Mouse (Mus musculus) limb, embryonic 12.5 days (tissue): ENCODE data around the gene Yju2. TPM values are rescaled to one million over a fixed set of nuclear protein-coding genes. Genes with fewer than 3 reads are reported as not detected.
"Not testable (repeated sequence)": the region's sequence is repeated elsewhere in the genome, so short reads cannot be mapped to it uniquely, and the experiment has no call there.

Source experiments
- ATAC-seq: fragments of 200-750 bp; cut with Nextera tagmentation; 2 replicates; pipeline ENCODE4 v1.8.0; 2017; ENCODE audit warnings: low read depth, moderate TSS enrichment; ENCODE audit not compliant: insufficient number of reproducible peaks, insufficient read depth, low FRiP score, low TSS enrichment
- H3K27ac ChIP-seq: fragments of 300-500 bp; sonication (generic); 2 replicates; pipeline ENCODE4 v1.5.1; 2016; ENCODE audit warnings: mild to moderate bottlenecking, moderate library complexity
- H3K27me3 ChIP-seq: fragments of 300-500 bp; sonication (generic); 2 replicates; pipeline ENCODE4 v1.6.1; 2016; ENCODE audit warnings: mild to moderate bottlenecking, moderate library complexity
- H3K36me3 ChIP-seq: fragments of 300-500 bp; sonication (generic); 2 replicates; pipeline ENCODE4 v1.6.1; 2016; ENCODE audit warnings: mild to moderate bottlenecking, moderate library complexity
- H3K4me1 ChIP-seq: fragments of 300-500 bp; sonication (generic); replicated peaks from 2 replicates; pipeline ENCODE4 v1.6.1; 2016
- H3K4me2 ChIP-seq: fragments of 300-500 bp; sonication (generic); 2 replicates; pipeline ENCODE4 v1.6.1; 2016; ENCODE audit warnings: mild to moderate bottlenecking, moderate library complexity
- H3K4me3 ChIP-seq: fragments of 300-500 bp; sonication (generic); replicated peaks from 2 replicates; pipeline ENCODE4 v1.5.1; 2016; ENCODE audit warnings: mild to moderate bottlenecking
- H3K9ac ChIP-seq: fragments of 300-500 bp; sonication (generic); replicated peaks from 2 replicates; pipeline ENCODE4 v1.6.1; 2016; ENCODE audit warnings: mild to moderate bottlenecking, moderate library complexity
- H3K9me3 ChIP-seq: fragments of 300-500 bp; sonication (generic); 2 replicates; pipeline ENCODE4 v1.6.1; 2016; ENCODE audit warnings: mild to moderate bottlenecking, moderate library complexity
- WGBS: fragments of 180-500 bp; shearing (Covaris S2); methylation state at CpG from one replicate; pipeline ENCODE4 v1.1.7; 2016; 5-methylcytosine and 5-hydroxymethylcytosine counted together
- polyA plus RNA-seq: library from polyadenylated mRNA; unstranded; fragments of >200 nt; fragmentation: Nextera tagmentation; extraction: Ambion mirVana; gene quantifications from 2 replicates; pipeline ENCODE4 v1.2.1, GENCODE M21; 2016

Gene Yju2
- 24.6 and 26.6 TPM in 2 replicates for polyA plus RNA-seq

DNA sequence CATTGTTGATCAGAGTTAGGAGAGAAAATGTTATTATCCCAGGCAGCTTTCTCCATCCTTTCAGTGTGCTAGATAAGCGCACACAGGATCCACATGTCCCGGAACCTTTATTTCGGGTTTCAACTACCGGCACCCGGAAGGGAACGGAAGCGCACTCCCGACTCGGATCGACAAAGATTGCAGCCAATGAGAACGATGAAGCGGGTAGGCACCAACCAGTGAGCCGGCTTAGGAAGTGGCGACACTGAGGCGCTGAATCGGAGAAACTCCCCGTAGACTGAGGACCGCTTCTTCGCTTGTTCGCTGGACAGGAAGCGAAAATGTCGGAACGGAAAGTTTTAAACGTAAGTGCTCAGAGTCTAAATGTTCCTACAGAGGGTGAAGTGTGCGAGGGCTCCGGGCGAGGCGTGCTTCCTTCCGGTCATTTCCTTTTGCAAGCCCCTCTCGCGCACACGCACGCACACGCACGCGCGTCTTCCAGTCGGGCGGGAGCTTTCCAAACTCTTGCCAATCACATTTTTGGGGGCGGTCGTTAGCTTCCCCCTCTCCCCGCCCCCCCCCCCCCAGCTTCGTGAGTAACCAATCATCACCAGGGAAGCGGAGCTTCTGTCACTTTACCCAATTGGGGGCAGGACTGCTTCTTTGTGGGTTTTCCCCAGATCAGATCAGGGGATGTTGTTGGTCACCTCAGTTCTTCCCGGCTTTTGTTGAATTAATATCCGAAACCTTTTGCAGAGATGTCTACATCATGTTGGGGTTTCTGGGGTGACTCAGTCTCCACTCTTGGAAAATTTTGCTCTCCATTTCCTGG is at the start of gene Yju2:
Gene Yju2, plus strand, starts transcription at position 182 of the 811 bp plus-strand sequence.
- WGBS, result under 1% methylated on average over 46 of the region's 46 CpGs
- no peaks in the 10 kb centered on the region for H3K9me3 ChIP-seq
- H3K4me1 ChIP-seq, result peaks cover 24% of the 10 kb centered on the region
- peaks cover 13% of the 10 kb centered on the region for H3K27me3 ChIP-seq
- peak within 1 kb of the TSS; percentile 79 for H3K4me2 ChIP-seq
- peak within 1 kb of the TSS; percentile 53 for H3K4me3 ChIP-seq
- ATAC-seq, result peak; percentile 83
- peak within 1 kb of the TSS; percentile 57 for H3K9ac ChIP-seq
- peak within 1 kb of the TSS; percentile 94 for H3K27ac ChIP-seq
- H3K36me3 ChIP-seq, result peaks cover 33% of the 10 kb centered on the region

- H3K4me3 ChIP-seq, result peak overlapping the region; percentile 56
- H3K9ac ChIP-seq, result peak overlapping the region; percentile 79
- no peaks in the 10 kb centered on the region; the same call in 1 of the 2 replicates for H3K36me3 ChIP-seq
- H3K27ac ChIP-seq, result peak overlapping the region; percentile 87
- peaks cover 7% of the 10 kb centered on the region; the same call in 1 of the 2 replicates for H3K9me3 ChIP-seq
- ATAC-seq, result peak; percentile 94
- peak overlapping the region; percentile 60 for H3K4me2 ChIP-seq
- no peaks in the 10 kb centered on the region for H3K4me1 ChIP-seq
- H3K27me3 ChIP-seq, result no peaks in the 10 kb centered on the region
- WGBS, result 2% methylated on average over 33 of the region's 33 CpGs
These were observed 27.1 kb upstream of the Yju2 start for GRCm38 (mm10) chr17:55931553-55932502.

DNA sequence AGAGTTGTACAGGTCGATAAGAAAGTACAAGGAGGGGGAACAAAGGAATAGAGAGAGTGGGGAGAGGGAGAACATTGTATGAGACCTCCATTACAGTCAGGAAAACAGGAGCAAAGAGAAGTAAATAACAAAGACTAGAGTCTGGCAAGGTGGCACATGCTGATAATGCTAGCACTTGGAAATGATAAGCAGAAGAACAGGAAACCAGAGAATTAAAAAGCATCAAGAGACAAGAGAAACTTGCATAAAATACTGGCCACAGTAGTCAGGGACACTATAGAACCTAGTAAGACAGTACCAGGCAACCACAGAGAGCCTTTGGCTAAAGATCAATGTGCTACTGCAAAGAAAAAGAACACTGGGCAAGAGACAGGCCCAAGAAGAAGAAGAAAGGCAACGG is 26.3 kb upstream of the Yju2 start:
- 68% methylated on average over 2 of the region's 2 CpGs for WGBS
- ATAC-seq, result no peak

DNA sequence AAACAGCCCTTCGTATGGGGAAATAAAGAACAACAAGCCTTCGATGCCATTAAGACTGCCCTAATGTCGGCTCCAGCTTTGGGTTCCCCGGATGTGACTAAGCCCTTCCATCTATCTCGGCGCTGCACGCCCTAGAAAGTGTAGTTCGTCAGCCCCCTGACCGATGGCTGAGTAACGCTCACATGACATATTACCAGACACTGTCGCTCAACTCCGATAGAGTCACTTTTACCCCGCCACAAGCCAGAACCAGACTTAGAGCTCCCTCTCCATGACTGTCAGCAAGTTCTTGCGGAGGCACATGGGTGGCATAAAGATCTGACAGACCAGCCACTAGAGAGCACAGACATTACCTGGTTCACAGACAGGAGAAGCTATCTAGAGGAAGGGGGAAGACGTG is 25.7 kb upstream of the Yju2 start:
- Histone ChIP-seq H3K27ac (no peak overlapping the region), H3K9me3 (peaks cover 13% of the 10 kb centered on the region; the same call in 1 of the 2 replicates), H3K4me2 (peak overlapping the region; percentile 60), H3K4me3 (no peak overlapping the region), H3K4me1 (no peaks in the 10 kb centered on the region), H3K27me3 (no peaks in the 10 kb centered on the region), H3K36me3 (peaks cover 3% of the 10 kb centered on the region; the same call in 1 of the 2 replicates), H3K9ac (no peak overlapping the region)
- no peak for ATAC-seq
- 91% methylated on average over 15 of the region's 15 CpGs for WGBS

More for the DNA sequence above, 26.3 kb upstream of the Yju2 start:
- no peak overlapping the region for H3K9ac ChIP-seq
- no peaks in the 10 kb centered on the region for H3K4me1 ChIP-seq
- no peak overlapping the region for H3K27ac ChIP-seq
- peak overlapping the region; percentile 56 for H3K4me3 ChIP-seq
- H3K27me3 ChIP-seq, result no peaks in the 10 kb centered on the region
- H3K36me3 ChIP-seq, result no peaks in the 10 kb centered on the region; the same call in 1 of the 2 replicates
- peak overlapping the region; percentile 60 for H3K4me2 ChIP-seq
- peaks cover 11% of the 10 kb centered on the region; the same call in 1 of the 2 replicates for H3K9me3 ChIP-seq

- 38% methylated on average over 10 of the region's 10 CpGs for WGBS
- not testable (repeated sequence) for H3K27me3 ChIP-seq, H3K4me1 ChIP-seq, H3K9me3 ChIP-seq, H3K9ac ChIP-seq, ATAC-seq
- Histone ChIP-seq H3K4me2 (peak overlapping the region; percentile 81), H3K4me3 (peak overlapping the region; percentile 51), H3K36me3 (peaks cover 14% of the 10 kb centered on the region), H3K27ac (peak overlapping the region; percentile 89)
These were observed 14.5 kb upstream of the Yju2 start for GRCm38 (mm10) chr17:55944387-55944865.

- peak; percentile 96 for ATAC-seq
- H3K4me3 ChIP-seq, result peak overlapping the region; percentile 51
- under 1% methylated on average over 56 of the region's 56 CpGs for WGBS
- H3K27me3 ChIP-seq, H3K4me1 ChIP-seq, H3K36me3 ChIP-seq, H3K9me3 ChIP-seq: not testable (repeated sequence)
- H3K27ac ChIP-seq, result peak overlapping the region; percentile 89
- H3K4me2 ChIP-seq, result peak overlapping the region; percentile 81
- H3K9ac ChIP-seq, result peak overlapping the region; percentile 65
These were observed 13.8 kb upstream of the Yju2 start for GRCm38 (mm10) chr17:55944866-55945682.

DNA sequence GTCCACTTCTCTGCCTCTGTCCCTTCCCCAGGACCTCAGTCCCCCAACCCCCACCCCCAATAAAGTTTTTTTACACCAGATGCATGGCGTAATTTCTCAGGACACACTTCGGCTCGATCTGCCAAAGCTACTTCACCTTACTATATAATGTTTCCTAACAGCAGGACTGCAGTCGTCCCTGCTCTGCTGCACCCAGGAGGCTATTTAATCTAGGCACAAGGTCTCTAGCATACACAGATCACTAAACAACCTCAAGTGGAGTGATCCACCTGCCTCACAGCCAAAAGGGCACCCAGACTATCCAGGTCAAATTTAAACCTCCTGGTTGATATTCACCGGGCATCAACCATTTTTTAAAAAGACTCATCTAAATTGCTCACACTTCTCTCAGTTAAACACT is 13.2 kb upstream of the Yju2 start:
- peaks cover 6% of the 10 kb centered on the region; the same call in 1 of the 2 replicates for H3K4me1 ChIP-seq
- H3K36me3 ChIP-seq, result 0 out of 2 replicates have a peak, but pooled peaks cover 1% of the 10 kb centered on the region
- H3K9ac ChIP-seq, result peak overlapping the region; percentile 65
- 0 out of 2 replicates have a peak overlapping the region, but pooled peaks have one; percentile 23 for H3K27ac ChIP-seq
- peak overlapping the region; percentile 51 for H3K4me3 ChIP-seq
- no peaks in the 10 kb centered on the region for H3K9me3 ChIP-seq
- 29% methylated on average over 5 of the region's 5 CpGs for WGBS
- peaks cover 4% of the 10 kb centered on the region; the same call in 1 of the 2 replicates for H3K27me3 ChIP-seq
- no peak for ATAC-seq
- peak overlapping the region; percentile 81 for H3K4me2 ChIP-seq

DNA sequence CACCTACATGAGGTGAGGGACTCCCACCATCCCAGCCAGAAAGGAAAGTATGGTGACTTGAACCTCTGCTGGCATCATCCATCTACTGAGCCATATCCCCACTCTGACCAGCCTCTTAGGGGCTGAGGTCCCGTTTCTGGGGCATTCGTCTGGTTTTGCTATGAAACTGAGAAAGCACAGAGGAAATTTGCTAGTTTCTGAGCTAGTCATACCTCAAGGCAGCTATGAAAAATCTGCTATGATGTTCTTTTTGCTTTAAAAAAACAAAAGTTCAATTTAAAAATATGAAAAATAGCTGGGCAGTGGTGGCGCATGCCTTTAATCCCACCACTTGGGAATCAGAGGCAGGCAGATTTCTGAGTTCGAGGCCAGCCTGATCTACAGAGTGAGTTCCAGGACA is 10.3 kb upstream of the Yju2 start:
- peaks cover 6% of the 10 kb centered on the region; the same call in 1 of the 2 replicates for H3K4me1 ChIP-seq
- H3K4me3 ChIP-seq, result no peak overlapping the region
- no peak overlapping the region for H3K4me2 ChIP-seq
- ATAC-seq, result no peak
- H3K27me3 ChIP-seq, result peaks cover 23% of the 10 kb centered on the region; the same call in 1 of the 2 replicates
- H3K27ac ChIP-seq, result no peak overlapping the region
- no peaks in the 10 kb centered on the region for H3K36me3 ChIP-seq
- WGBS, result 88% methylated on average over 4 of the region's 4 CpGs
- no peaks in the 10 kb centered on the region for H3K9me3 ChIP-seq
- no peak overlapping the region for H3K9ac ChIP-seq

- Histone ChIP-seq H3K9me3 (no peaks in the 10 kb centered on the region), H3K9ac (no peak within 1 kb of the TSS), H3K27me3 (peaks cover 30% of the 10 kb centered on the region), H3K4me1 (peaks cover 6% of the 10 kb centered on the region; the same call in 1 of the 2 replicates), H3K4me2 (no peak within 1 kb of the TSS), H3K36me3 (no peaks in the 10 kb centered on the region), H3K27ac (no peak within 1 kb of the TSS), H3K4me3 (no peak within 1 kb of the TSS)
- 86% methylated on average over 2 of the region's 2 CpGs for WGBS
- ATAC-seq, result no peak
These were observed 9.5 kb upstream of the Yju2 start, which contains the start of gene Zfp119b for GRCm38 (mm10) chr17:55949400-55949799. Gene Zfp119b, minus strand, starts transcription at chr17:55949500.

GRCm38 (mm10) chr17:55950601-55951000 is 8.3 kb upstream of the Yju2 start:
- Histone ChIP-seq H3K4me2 (no peak overlapping the region), H3K9me3 (no peaks in the 10 kb centered on the region), H3K4me3 (no peak overlapping the region), H3K4me1 (peaks cover 3% of the 10 kb centered on the region; the same call in 1 of the 2 replicates), H3K36me3 (no peaks in the 10 kb centered on the region), H3K9ac (no peak overlapping the region), H3K27me3 (peaks cover 41% of the 10 kb centered on the region), H3K27ac (no peak overlapping the region)
- no peak for ATAC-seq
- WGBS, result 74% methylated on average over 9 of the region's 9 CpGs
